Mouse (Mus musculus) myocyte (in vitro differentiated cells): ENCODE measurements around the gene Alk. TPM values are rescaled to one million over a fixed set of nuclear protein-coding genes. Genes with fewer than 3 reads are reported as not detected.

Source experiments
- H3K27me3 ChIP-seq: one replicate; pipeline ENCODE4 v1.6.1; 2011; ENCODE audit not compliant: control insufficient read depth, insufficient read depth, insufficient read length
- H3K36me3 ChIP-seq: one replicate; pipeline ENCODE4 v1.6.1; 2011; ENCODE audit not compliant: control insufficient read depth, insufficient read depth
- H3K4me2 ChIP-seq: one replicate; pipeline ENCODE4 v1.6.1; 2011; ENCODE audit warnings: low read depth, control low read depth
- H3K4me3 ChIP-seq: one replicate; pipeline ENCODE4 v1.5.1; 2011; ENCODE audit warnings: mild to moderate bottlenecking, control low read depth, moderate library complexity
- H3K79me2 ChIP-seq: one replicate; pipeline ENCODE4 v1.6.1; 2011; ENCODE audit not compliant: control insufficient read depth, insufficient read depth
- H3ac ChIP-seq: one replicate; pipeline ENCODE4 v1.6.1; 2011; ENCODE audit not compliant: control insufficient read depth, insufficient read length
- CEBPB ChIP-seq: IDR thresholded peaks from 2 replicates; pipeline ENCODE4 v1.6.1; 2011; ENCODE audit warnings: mild to moderate bottlenecking, moderate library complexity; ENCODE audit not compliant: poor library complexity, insufficient read depth, severe bottlenecking
- E2F4 ChIP-seq: IDR thresholded peaks from one replicate; pipeline ENCODE4 v1.6.1; 2011; ENCODE audit warnings: mild to moderate bottlenecking, control low read depth, moderate library complexity; ENCODE audit not compliant: insufficient read depth
- MAX ChIP-seq: IDR thresholded peaks from one replicate; pipeline ENCODE4 v1.6.1; 2011; ENCODE audit warnings: low read depth, mild to moderate bottlenecking, control low read depth
- MYOD1 ChIP-seq, 3 experiments: IDR thresholded peaks; one replicate each; pipeline ENCODE4 v1.6.1; 2011; ENCODE audit warnings: control low read depth in 2 of 3, low read depth in 2 of 3, mild to moderate bottlenecking in 2 of 3, moderate library complexity in 1 of 3; ENCODE audit not compliant: insufficient read length in 2 of 3, control insufficient read depth in 1 of 3
- MYOG ChIP-seq, 3 experiments: IDR thresholded peaks; one replicate each; pipeline ENCODE4 v1.6.1; 2011; ENCODE audit warnings: control low read depth in 2 of 3, low read depth in 2 of 3, mild to moderate bottlenecking in 2 of 3; ENCODE audit not compliant: insufficient read length in 2 of 3, control insufficient read depth in 1 of 3, insufficient read depth in 1 of 3
- POLR2A ChIP-seq: IDR thresholded peaks from one replicate; pipeline ENCODE4 v1.6.1; 2011; ENCODE audit warnings: low read depth, mild to moderate bottlenecking, control low read depth, moderate library complexity; ENCODE audit not compliant: insufficient read length
- POLR2AphosphoS2 ChIP-seq: IDR thresholded peaks from one replicate; pipeline ENCODE4 v1.6.1; 2011; ENCODE audit warnings: low read depth, control low read depth; ENCODE audit not compliant: insufficient read length
- REST ChIP-seq: IDR thresholded peaks from one replicate; pipeline ENCODE4 v1.6.1; 2011; ENCODE audit warnings: mild to moderate bottlenecking, control low read depth, moderate library complexity; ENCODE audit not compliant: insufficient read depth, insufficient read length
- SRF ChIP-seq: IDR thresholded peaks from one replicate; pipeline ENCODE4 v1.6.1; 2011; ENCODE audit warnings: low read depth; ENCODE audit not compliant: control insufficient read depth, insufficient read length
- TCF12 ChIP-seq: IDR thresholded peaks from one replicate; pipeline ENCODE4 v1.6.1; 2011; ENCODE audit warnings: mild to moderate bottlenecking, control low read depth; ENCODE audit not compliant: poor library complexity, insufficient read depth, severe bottlenecking
- TCF3 ChIP-seq: IDR thresholded peaks from one replicate; pipeline ENCODE4 v1.6.1; 2011; ENCODE audit warnings: low read depth, control low read depth; ENCODE audit not compliant: insufficient read length
- USF1 ChIP-seq: IDR thresholded peaks from one replicate; pipeline ENCODE4 v1.6.1; 2011; ENCODE audit warnings: low read depth, mild to moderate bottlenecking, control low read depth, moderate library complexity
- polyA plus RNA-seq: library from polyadenylated mRNA; unstranded; fragments of >200 nt; fragmentation: generic; extraction: Trizol; gene quantifications from one replicate; pipeline ENCODE4 v1.2.1, GENCODE M21; 2012; ENCODE audit warnings: missing spikeins

Gene Alk
- polyA plus RNA-seq, 1 experiment = not detected

- H3K4me2 ChIP-seq = no peak overlapping the region
- H3ac ChIP-seq = no peak overlapping the region
- no peak overlapping the region for H3K4me3 ChIP-seq
These were observed 486.1 kb downstream of the Alk start for GRCm38 (mm10) chr17:72118376-72118775.

DNA sequence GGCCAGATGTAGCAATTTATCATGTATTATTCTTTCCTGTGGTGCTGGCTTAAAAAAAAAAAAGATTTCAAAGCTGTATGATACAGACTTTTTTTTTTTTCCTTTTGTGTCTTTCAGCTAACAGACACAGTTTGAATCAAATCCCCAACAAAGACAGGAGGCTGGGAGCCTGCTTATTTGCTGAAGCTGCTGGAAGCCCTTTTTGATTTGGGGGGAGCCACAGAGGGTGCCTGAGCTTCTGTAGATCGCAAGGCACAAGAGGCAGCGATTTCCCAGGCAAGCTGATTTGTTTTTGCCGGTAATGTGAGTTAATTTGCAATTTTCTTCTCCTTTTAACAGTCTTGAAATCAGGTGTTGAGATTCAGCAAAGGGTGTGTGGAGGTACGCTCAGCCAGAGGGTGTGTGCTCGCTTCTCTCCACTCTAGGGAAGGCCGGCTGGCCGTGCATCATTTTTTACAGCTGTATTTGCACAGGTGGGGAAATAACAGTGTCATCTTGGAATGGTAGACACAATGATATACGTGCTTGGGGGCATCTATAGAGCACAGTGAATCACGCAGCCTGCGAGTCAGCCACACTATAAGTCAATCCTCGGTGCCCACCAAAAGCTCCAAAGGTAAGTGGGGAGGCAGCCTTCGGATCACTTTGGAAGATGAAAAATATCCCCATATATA lies 489.0 kb downstream of the Alk start:
- Histone ChIP-seq H3K27me3 (no peaks in the 10 kb centered on the region), H3K36me3 (no peaks in the 10 kb centered on the region), H3K4me3 (no peak overlapping the region), H3ac (no peak overlapping the region), H3K4me2 (no peak overlapping the region), H3K79me2 (no peaks in the 10 kb centered on the region)
- no peak for TF ChIP-seq TCF3
- no peak for TF ChIP-seq MAX
- TF ChIP-seq MYOG (IDR thresholded peaks at IDR 0.05; ENCODE audit: control insufficient read depth in 1 of 3, insufficient read depth in 1 of 3, insufficient read length in 2 of 3, low read depth in 2 of 3) = no peak
- TF ChIP-seq MYOD1 (IDR thresholded peaks at IDR 0.05; ENCODE audit: control insufficient read depth in 1 of 3, insufficient read length in 2 of 3, low read depth in 2 of 3) = no peak
- no peak for TF ChIP-seq POLR2AphosphoS2
- TF ChIP-seq TCF12 = no peak
- TF ChIP-seq USF1 = no peak
- TF ChIP-seq POLR2A = no peak
- no peak for TF ChIP-seq E2F4
- TF ChIP-seq CEBPB = no peak
- TF ChIP-seq REST = no peak
- TF ChIP-seq SRF = no peak

More at GRCm38 (mm10) chr17:72118376-72118775, 486.1 kb downstream of the Alk start:
- no peaks in the 10 kb centered on the region for H3K79me2 ChIP-seq
- H3K36me3 ChIP-seq = no peaks in the 10 kb centered on the region
- no peaks in the 10 kb centered on the region for H3K27me3 ChIP-seq
- TF ChIP-seq MYOG (IDR thresholded peaks at IDR 0.05; ENCODE audit: control insufficient read depth in 1 of 3, insufficient read depth in 1 of 3, insufficient read length in 2 of 3, low read depth in 2 of 3) (no peak), MAX (no peak), POLR2AphosphoS2 (no peak)

DNA sequence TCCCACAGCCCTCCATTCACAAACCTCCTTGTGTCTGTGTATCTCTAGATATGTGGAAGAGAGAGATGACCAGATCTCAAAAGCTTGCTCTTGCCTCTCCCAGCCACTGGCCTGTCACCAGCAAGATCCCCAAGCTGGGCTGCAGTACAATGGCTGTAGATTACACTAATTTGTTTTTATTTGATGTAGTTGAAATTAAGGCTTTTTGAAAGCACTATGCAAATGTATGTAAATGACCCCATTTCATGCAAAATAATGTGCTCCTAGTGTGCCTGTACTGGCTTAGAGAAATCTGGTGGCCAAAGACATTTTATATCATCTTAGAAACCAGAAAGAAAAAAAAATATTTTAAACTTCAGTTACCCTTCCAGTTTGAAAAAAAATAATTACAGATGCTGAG lies 492.4 kb downstream of the Alk start:
- Histone ChIP-seq H3K36me3 (no peaks in the 10 kb centered on the region), H3K4me2 (no peak overlapping the region), H3K79me2 (no peaks in the 10 kb centered on the region), H3K27me3 (no peaks in the 10 kb centered on the region), H3K4me3 (no peak overlapping the region), H3ac (no peak overlapping the region)
- TF ChIP-seq POLR2AphosphoS2 (no peak), MYOD1 (IDR thresholded peaks at IDR 0.05; ENCODE audit: control insufficient read depth in 1 of 3, insufficient read length in 2 of 3, low read depth in 2 of 3) (no peak), CEBPB (no peak), SRF (no peak), POLR2A (no peak), TCF3 (no peak), TCF12 (no peak)

DNA sequence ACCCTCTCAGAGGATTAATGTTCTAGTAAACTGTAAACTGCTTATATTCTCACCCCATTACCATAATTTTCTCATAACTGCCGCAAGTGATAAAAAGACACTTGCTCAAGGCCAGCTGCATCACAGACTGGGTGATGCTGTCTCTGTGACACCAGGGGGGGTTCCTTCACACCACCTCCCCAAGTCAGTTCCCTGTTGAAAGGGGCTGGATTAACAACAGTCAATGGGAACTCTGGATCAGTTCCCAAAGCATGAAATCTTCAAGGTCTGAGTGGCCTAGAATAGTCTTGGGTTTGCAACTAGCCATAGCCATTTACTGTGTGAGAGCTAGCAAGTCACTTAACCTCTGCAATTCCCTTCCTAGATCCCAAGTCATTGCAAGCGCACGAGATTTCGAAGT lies 492.9 kb downstream of the Alk start:
- no peak for TF ChIP-seq POLR2A
- TF ChIP-seq TCF12 = no peak
- no peak for TF ChIP-seq MYOD1 (IDR thresholded peaks at IDR 0.05; ENCODE audit: control insufficient read depth in 1 of 3, insufficient read length in 2 of 3, low read depth in 2 of 3)
- TF ChIP-seq POLR2AphosphoS2 = no peak
- TF ChIP-seq REST = no peak
- H3ac ChIP-seq = no peak overlapping the region
- no peak overlapping the region for H3K4me2 ChIP-seq
- H3K4me3 ChIP-seq = no peak overlapping the region
- no peaks in the 10 kb centered on the region for H3K79me2 ChIP-seq
- no peaks in the 10 kb centered on the region for H3K27me3 ChIP-seq
- no peaks in the 10 kb centered on the region for H3K36me3 ChIP-seq

- Histone ChIP-seq H3K36me3 (no peaks in the 10 kb centered on the region), H3K79me2 (no peaks in the 10 kb centered on the region), H3K4me2 (no peak overlapping the region), H3ac (no peak overlapping the region), H3K27me3 (no peaks in the 10 kb centered on the region), H3K4me3 (no peak overlapping the region)
- TF ChIP-seq TCF3 (no peak), POLR2A (no peak)
These were observed 517.1 kb downstream of the Alk start for GRCm38 (mm10) chr17:72087261-72087703.
